Mouse (Mus musculus): Measurements from ENCODE around the gene Lrrc39.
"Not testable (repeated sequence)": the region's sequence is repeated elsewhere in the genome, so short reads cannot be mapped to it uniquely, and the experiment has no call there.

Gene Lrrc39

GRCm38 (mm10) chr3:116562408-116563094 lies at the start of gene Lrrc39:
TSS of gene Lrrc39 (plus strand) at chr3:116562973.
- DNase-seq (ENCODE audit: low read depth, low spot score): no peak

GRCm38 (mm10) chr3:116520141-116520761 lies 42.5 kb upstream of the Lrrc39 start:
- DNase-seq (ENCODE audit: low read depth, low spot score): no peak

DNA sequence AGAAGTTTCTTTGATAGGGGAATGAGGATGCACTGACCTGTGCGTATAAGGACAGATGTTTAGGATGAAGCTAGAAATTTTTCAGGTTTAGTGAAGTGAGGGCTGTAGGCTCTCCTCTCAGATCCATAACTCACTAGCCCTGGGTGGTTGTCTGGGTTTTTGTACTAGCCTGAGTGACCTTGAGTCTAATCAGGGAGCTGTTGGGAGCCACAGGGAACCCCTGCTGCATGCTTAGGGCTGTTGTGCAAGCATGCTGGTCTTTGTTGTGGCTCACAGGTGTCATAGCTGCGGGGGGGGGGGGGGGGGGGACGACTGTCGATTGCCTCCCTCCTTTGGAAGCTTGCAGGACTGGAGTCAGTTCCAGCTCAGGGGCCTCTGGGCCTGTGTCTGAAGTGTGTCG lies 33.0 kb upstream of the Lrrc39 start:
- no peak for DNase-seq (ENCODE audit: low read depth, low spot score)

- DNase-seq (ENCODE audit: low read depth, low spot score): no peak
These were observed 31.9 kb upstream of the Lrrc39 start for GRCm38 (mm10) chr3:116530826-116531225.

GRCm38 (mm10) chr3:116536428-116537199 lies 26.2 kb upstream of the Lrrc39 start:
- no peak for DNase-seq (ENCODE audit: low read depth, low spot score)

DNA sequence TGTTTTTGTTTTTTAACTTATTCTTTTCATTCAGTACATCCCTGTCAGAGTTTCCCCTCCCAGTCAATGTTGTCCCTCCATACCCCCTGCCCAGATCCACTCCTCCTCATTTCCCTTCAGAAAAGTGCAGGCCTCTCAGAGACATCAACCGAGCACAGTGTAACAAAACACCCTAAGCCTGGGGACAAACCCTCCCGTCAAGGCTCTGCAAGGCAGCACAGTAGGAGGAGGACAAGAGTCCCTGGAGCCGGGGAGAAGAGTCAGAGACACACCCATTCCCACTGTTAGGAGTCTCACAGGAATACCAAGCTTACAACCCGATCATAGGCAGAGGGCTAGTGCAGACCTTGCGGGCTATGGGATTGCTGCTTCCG lies 25.6 kb upstream of the Lrrc39 start:
- no peak for DNase-seq (ENCODE audit: low read depth, low spot score)

- DNase-seq (ENCODE audit: low read depth, low spot score): no peak
These were observed 20.7 kb upstream of the Lrrc39 start for GRCm38 (mm10) chr3:116542070-116542469.

DNA sequence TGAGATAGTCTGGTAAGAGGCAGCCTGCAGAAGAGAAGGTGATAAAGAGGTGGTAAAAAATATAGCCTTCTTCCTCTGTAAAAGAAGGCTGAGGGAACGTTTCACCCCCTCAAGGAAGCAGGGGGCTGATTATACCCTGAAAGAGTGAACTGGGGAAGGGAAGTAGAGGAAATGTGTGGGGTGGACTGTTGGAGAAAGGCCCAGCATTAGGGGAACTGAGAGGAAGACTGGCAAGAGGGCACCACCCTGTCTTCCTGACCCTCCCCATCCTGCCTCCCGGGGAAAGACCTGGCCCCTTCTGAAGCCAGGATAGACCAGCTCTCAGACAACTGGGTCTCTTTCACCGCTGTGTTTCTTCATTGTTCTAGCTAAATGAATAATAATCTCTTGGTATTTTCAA lies 20.2 kb upstream of the Lrrc39 start:
- no peak for DNase-seq (ENCODE audit: low read depth, low spot score)

- DNase-seq (ENCODE audit: low read depth, low spot score): no peak
These were observed 15.3 kb upstream of the Lrrc39 start for GRCm38 (mm10) chr3:116547430-116547829.

- no peak for DNase-seq (ENCODE audit: low read depth, low spot score)
These were observed 11.4 kb upstream of the Lrrc39 start for GRCm38 (mm10) chr3:116551362-116551761.

- not testable (repeated sequence) for DNase-seq (ENCODE audit: low read depth, low spot score)
These were observed 1.5 kb upstream of the Lrrc39 start for GRCm38 (mm10) chr3:116561315-116561714.

DNA sequence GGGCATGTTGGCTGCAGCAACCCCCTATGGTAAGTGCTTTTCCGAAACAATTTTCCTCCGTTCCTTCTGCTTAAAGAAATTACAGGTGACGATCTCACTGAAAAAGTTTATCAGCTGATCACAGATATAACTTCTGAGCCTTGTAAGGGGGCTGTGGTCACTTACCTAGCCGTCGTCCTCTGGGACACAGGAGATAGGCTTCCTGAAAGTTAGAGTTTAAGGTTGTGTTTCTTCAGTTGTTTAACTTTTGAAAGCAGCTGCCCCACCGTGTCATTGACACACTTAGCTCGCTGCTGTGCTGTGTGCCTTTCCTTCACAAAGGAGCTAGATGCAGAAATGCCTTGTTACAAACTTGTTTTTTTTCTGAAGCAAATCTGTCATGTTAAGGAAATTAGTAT lies 321 bp downstream of the Lrrc39 start:
- DNase-seq (ENCODE audit: low read depth, low spot score): no peak

- DNase-seq (ENCODE audit: low read depth, low spot score): no peak
These were observed 7.9 kb downstream of the Lrrc39 start for GRCm38 (mm10) chr3:116570628-116571027.

DNA sequence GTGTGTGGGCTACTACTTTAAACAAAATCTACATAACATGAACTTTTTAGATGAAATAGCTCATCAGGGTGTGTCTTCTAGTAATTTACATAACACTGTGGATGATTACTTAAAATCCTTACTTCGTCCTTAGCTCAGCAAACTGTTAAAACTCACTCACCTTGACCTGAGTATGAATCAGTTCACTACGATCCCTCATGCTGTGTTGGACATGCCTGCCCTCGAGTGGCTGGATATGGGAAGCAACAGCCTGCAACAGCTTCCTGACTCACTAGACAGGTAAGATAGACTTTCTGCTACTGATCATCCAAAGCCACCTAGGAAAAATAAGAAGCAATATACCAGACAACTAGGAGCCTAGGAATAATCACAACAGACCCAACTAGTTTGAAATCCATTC lies 14.5 kb downstream of the Lrrc39 start:
- DNase-seq (ENCODE audit: low read depth, low spot score): peak; percentile 29

DNA sequence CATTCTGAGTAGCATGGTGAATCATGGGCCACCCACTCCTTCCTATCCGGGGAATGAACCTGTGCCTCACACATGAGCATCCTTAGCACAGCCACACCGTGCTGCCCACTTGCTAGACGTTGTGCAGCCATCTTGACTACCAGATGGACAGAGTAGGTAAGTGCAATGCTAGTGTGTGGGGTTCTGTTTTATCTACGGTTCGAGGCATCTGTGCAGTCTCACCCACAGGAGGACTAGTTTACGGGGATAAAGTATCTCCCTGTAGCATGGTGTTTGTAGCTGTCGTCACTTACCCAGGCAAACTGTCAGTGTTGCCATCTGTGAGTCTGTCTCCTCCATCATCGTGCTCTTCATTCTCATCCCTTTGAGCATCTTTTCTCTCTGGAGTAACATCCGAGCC lies 19.4 kb downstream of the Lrrc39 start:
- DNase-seq (ENCODE audit: low read depth, low spot score): no peak

DNA sequence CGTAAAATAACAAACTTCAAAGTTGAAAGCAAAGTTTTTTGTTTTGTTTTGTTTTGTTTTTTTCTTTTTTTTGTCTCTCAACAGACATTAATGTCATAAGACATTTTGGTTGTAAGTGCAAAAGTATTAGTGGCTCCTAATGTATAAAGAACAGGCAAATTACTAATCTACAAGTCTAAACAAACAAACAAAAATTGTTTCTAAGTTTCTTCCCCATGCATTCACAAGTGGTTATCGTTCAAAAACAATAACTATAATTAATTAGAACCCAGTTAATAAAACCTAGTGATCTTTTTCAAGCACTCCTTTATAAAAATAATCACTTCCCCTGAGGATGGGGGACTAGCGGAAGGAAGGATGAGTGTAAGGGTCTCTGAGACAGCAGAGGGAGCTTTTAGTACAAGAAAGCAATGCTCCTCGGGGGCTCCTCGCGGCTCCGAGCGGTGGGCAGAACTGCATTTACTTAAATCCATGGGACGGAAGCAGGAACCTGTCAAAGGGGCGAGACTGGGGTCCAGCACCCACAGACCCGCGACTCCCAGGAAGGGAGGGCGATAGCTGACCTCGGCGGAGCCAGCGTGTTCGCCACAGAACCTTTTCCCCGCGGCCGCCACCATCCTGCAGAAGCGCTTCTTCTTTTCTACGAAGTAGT lies 31.4 kb downstream of the Lrrc39 start:
- DNase-seq (ENCODE audit: low read depth, low spot score): no peak

DNA sequence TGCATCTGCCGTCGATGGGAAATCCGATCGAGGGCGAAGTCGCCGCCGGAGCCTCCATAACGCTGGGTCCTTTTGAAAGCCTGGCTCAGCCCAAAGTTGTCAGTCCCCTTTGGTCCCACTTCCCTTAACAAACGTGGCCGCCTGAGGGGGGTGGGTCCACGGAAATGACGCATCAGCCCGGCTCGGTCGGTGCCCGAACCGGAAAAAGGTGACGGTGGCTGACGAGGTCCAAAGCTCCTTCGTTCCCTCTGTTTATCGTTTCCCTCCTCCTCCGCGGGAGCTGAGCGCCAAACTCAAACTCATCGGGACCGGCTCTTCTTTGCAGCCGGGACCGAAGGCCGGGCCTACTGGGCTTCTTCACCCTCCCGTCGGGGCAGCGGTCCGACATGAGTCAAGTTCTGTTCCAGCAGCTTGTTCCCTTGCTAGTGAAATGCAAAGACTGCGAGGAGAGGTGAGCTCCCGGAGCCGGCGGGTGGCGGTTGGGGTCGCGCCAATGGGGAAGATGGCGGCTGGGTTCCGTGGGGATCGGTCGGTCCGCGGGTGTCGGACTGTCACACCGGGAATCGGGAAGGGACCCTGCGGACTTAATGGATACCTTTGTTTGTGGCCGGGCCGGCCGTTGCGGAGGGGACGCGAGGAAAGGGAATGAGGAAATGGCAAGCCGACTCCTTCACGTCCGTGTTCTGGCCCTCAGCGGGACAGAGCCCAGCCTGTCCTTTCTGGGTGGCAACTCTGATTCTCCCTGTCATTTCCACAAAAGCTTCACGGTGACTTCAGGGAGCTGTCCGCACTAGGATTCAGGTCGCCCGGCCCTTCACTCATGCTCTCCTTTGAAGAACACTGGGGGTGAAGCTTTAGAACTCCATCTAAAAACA lies 32.2 kb downstream of the Lrrc39 start, which contains the start of gene Sass6:
Gene Sass6, plus strand, starts transcription at position 255 of the 875 bp plus-strand sequence.
- DNase-seq (ENCODE audit: low read depth, low spot score): peak; percentile 98

DNA sequence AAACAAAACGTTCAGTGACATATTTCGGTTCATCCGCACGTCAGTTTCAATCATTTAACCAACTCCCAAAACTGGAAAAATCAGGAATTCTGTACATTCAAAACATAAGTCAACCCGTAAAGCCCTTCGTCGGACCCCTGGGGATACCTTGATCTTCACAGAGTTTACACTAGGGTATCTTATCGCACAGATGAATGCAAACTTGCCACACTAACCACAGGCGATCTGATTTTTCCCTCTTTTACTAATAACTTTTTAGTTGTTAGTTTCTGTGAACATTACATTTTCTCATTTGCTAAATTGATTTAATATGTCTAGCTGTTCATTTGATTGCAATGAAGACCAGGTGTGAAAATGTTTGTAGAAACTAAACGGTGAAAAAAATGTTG lies 32.8 kb downstream of the Lrrc39 start:
- no peak for DNase-seq (ENCODE audit: low read depth, low spot score)

GRCm38 (mm10) chr3:116599705-116600104 lies 36.9 kb downstream of the Lrrc39 start:
- no peak for DNase-seq (ENCODE audit: low read depth, low spot score)

DNA sequence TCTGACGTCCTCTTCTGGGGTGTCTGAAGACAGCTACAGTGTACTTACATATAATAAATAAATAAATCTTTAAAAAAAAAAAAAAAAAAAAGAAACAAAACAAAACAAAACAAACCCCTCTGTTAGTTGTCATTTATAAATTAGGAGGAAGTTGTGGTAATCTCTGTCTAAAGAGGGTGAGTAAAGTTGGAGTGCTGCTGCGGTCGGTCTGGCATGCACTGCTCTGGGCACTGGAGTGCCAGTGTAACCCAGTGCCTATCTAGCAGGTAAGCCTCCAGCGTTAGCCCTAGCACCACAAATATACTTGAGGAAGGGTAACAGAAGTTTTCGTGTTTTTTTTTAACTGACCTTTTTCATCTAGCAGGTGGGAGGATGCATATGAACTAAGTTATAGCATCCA lies 38.2 kb downstream of the Lrrc39 start:
- no peak for DNase-seq (ENCODE audit: low read depth, low spot score)

- no peak for DNase-seq (ENCODE audit: low read depth, low spot score)
These were observed 39.0 kb downstream of the Lrrc39 start for GRCm38 (mm10) chr3:116601781-116602180.
